Mouse (Mus musculus) G1E (cell line): ENCODE results near the gene Hoxb2.

Experiments used
- CTCF ChIP-seq: IDR thresholded peaks from 2 replicates; pipeline ENCODE4 v1.5.1; 2012; ENCODE audit warnings: low read depth, low read length, inconsistent platforms, mixed read lengths
- GATA1 ChIP-seq: IDR thresholded peaks from 2 replicates; pipeline ENCODE4 v1.6.1; 2012; ENCODE audit warnings: borderline replicate concordance, low read length, inconsistent platforms, mixed read lengths
- GATA2 ChIP-seq: IDR thresholded peaks from 2 replicates; pipeline ENCODE4 v1.6.1; 2012; ENCODE audit warnings: low read depth, low read length, inconsistent platforms, borderline replicate concordance
- POLR2AphosphoS5 ChIP-seq: IDR thresholded peaks from 2 replicates; pipeline ENCODE4 v1.6.1; 2012; ENCODE audit warnings: low read depth, low read length, inconsistent platforms; ENCODE audit not compliant: insufficient replicate concordance
- TAL1 ChIP-seq: conservative IDR thresholded peaks from 2 replicates; pipeline ENCODE4 v1.6.1; 2012; ENCODE audit warnings: low read depth, low read length, inconsistent platforms, mixed read lengths

DNA sequence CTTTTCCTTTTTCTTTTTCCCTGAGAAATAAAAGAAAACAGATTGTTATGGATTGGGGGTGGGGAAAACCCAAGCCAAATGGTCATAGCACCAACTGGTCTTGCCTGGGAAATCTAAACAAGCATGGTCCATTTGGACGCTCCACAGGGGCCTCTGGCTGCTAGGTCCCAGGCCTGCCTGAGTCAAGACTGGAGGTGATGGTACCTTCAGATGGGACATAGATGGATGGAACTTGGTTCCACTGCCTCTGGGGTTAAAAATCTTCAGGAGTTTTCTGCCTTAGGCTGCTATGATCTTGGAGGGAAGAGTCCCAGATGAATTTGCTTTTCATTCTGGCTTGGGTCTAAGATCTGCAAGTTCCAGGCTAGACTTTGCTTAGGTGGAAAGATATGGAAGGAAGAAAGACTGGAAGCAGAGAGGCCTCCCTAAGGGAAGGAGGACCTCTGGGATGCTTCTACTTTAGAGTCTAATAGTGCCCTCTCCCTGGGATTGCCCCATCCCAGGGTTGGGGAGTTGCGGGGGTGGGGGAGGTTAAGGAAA lies 7.0 kb upstream of the Hoxb2 start:
- TF ChIP-seq TAL1 (no peak), CTCF (no peak), GATA1 (no peak), GATA2 (no peak), POLR2AphosphoS5 (no peak)
